In the genomic region with DNA sequence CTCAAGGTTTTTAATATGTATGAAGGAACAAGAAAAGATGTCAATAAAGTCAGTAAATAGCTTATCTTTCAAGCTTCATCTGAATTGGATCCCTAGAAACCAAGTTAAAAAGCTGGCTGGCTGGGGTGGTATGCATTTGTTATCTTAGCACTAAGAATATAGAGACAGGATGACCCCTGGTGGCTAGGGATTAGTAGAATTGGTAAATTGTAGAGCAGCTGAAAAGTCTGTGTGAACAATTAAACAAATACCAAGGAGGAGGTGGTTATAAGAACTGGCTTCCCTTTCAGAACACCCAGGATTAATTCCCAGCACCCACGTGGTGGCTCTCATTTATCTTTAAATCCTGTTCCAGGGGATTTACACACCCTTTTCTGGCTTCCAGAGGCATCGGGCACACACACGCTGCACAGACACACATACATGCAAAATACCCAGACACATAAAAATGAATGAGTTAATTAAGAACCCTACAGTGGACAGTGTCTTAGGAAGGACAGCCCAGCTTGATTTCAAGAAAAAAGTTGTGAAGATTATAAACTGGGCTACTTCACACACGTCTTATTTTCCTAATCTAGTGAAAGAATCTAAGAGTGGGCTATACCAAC, we compare ENCODE assay signal across 8 mouse cellular contexts.
A peak's percentile ranks its signal among the peaks of the same experiment; 100 is the strongest.
DNase-seq lines count a peak whose midpoint lies in the region; ATAC-seq lines count a peak whose summit lies in the region.

No protein-coding gene starts in this region.

- ATAC-seq in frontal cortex, adult (ENCODE audit: low TSS enrichment): peak; percentile 52; the same call in 1 of the 2 replicates
- no peak for ATAC-seq in inflammation-experienced regulatory T-cells, adult 6 months

- no peak for DNase-seq in frontal cortex, postnatal 14 days (ENCODE audit: low spot score in 2 of 2)
- peak; percentile 6 for DNase-seq in 3T3-L1 (ENCODE audit: low read depth, low spot score)
- DNase-seq in embryo, embryonic 10.5 days (ENCODE audit: low spot score): peak; percentile 72
- DNase-seq in mesoderm, embryonic 11.5 days (ENCODE audit: low read depth, low spot score): peak; percentile 17
- DNase-seq in thymus, postnatal 0 days (ENCODE audit: low spot score): no peak
- DNase-seq in cerebellum, adult 8-10 months: no peak

Comparison
In these comparisons a context has a peak if more than half of its experiments do, and no peak if none do; other contexts are left out.
1. DNase-seq: peak in 3T3-L1 (single experiment), embryo, embryonic 10.5 days (single experiment) and mesoderm, embryonic 11.5 days (single experiment); none in frontal cortex, postnatal 14 days (0 of 2), thymus, postnatal 0 days (single experiment) and cerebellum, adult 8-10 months (single experiment).